Mouse (Mus musculus): ENCODE results near the gene Clstn2. TPM values are rescaled to one million over a fixed set of nuclear protein-coding genes. Genes with fewer than 3 reads are reported as not detected.

Gene Clstn2
- total and polyA plus RNA-seq, 3 experiments, result not detected

- dilution Hi-C loops (cut with MboI; ENCODE audit: extremely low pct_ligation_motif_present, extremely low pct_unique_long_range_greater_than_20kb, low sequenced_read_pairs), result no loop called here
- H3K4me1 ChIP-seq (ENCODE audit: control insufficient read depth in 1 of 2, insufficient read depth in 2 of 2), result no peaks in the 10 kb centered on the region
- H3K27ac ChIP-seq (ENCODE audit: insufficient read depth, low read depth), result no peak overlapping the region
- no peaks in the 10 kb centered on the region for H3K27me3 ChIP-seq (replicated peaks)
- no peak overlapping the region for H3K4me3 ChIP-seq (replicated peaks in 1 of 3; ENCODE audit: low read depth in 2 of 3, low read length in 2 of 3, poor library complexity in 1 of 3)
- in situ Hi-C loops (cut with MboI; ENCODE audit: low pct_ligation_motif_present, low pct_unique_long_range_greater_than_20kb, low sequenced_read_pairs), result no loop called here
- no peak for DNase-seq (ENCODE audit: extremely low read depth)
- peaks cover 80% of the 10 kb centered on the region for H3K9me3 ChIP-seq (replicated peaks; ENCODE audit: low read length)
- no peak overlapping the region for H3K9ac ChIP-seq (ENCODE audit: insufficient read depth, low read depth)
- no peak for TF ChIP-seq ZNF384 (IDR thresholded peaks at IDR 0.05; ENCODE audit: low read depth, low read length)
- TF ChIP-seq POLR2A (IDR thresholded peaks at IDR 0.05; ENCODE audit: low read depth, low read length), result no peak
- TF ChIP-seq SIN3A (IDR thresholded peaks at IDR 0.05; ENCODE audit: low read length), result no peak
- no peak for TF ChIP-seq EP300 (IDR thresholded peaks at IDR 0.05; ENCODE audit: low read length)
- TF ChIP-seq GABPA (IDR thresholded peaks at IDR 0.05; ENCODE audit: insufficient replicate concordance, low read depth, low read length), result no peak
- no peak for TF ChIP-seq UBTF (IDR thresholded peaks at IDR 0.05; ENCODE audit: low read depth, low read length)
- H3K79me2 ChIP-seq (replicated peaks; ENCODE audit: control insufficient read depth, extremely low read depth, insufficient read depth, poor library complexity, severe bottlenecking), result no peaks in the 10 kb centered on the region
- no peaks in the 10 kb centered on the region for H3K36me3 ChIP-seq (replicated peaks in 1 of 2; ENCODE audit: control insufficient read depth in 1 of 2, insufficient read depth in 1 of 2, low read length in 1 of 2)
- no peak overlapping the region for H3K4me2 ChIP-seq (ENCODE audit: insufficient read depth, low read depth, poor library complexity, severe bottlenecking)
Observed at GRCm38 (mm10) chr9:97610566-97610965, 422.4 kb downstream of the Clstn2 start.

- H3K4me1 ChIP-seq (ENCODE audit: control insufficient read depth in 1 of 2, insufficient read depth in 2 of 2), result no peaks in the 10 kb centered on the region
- no peak overlapping the region for H3K9ac ChIP-seq (ENCODE audit: insufficient read depth, low read depth)
- DNase-seq (ENCODE audit: extremely low read depth), result no peak
- no peak overlapping the region for H3K27ac ChIP-seq (ENCODE audit: insufficient read depth, low read depth)
- H3K36me3 ChIP-seq (replicated peaks in 1 of 2; ENCODE audit: control insufficient read depth in 1 of 2, insufficient read depth in 1 of 2, low read length in 1 of 2), result no peaks in the 10 kb centered on the region
- H3K27me3 ChIP-seq (replicated peaks), result no peaks in the 10 kb centered on the region
- H3K4me2 ChIP-seq (ENCODE audit: insufficient read depth, low read depth, poor library complexity, severe bottlenecking), result no peak overlapping the region
- no peak overlapping the region for H3K4me3 ChIP-seq (replicated peaks in 1 of 3; ENCODE audit: low read depth in 2 of 3, low read length in 2 of 3, poor library complexity in 1 of 3)
- no peaks in the 10 kb centered on the region for H3K79me2 ChIP-seq (replicated peaks; ENCODE audit: control insufficient read depth, extremely low read depth, insufficient read depth, poor library complexity, severe bottlenecking)
- dilution Hi-C loops (cut with MboI; ENCODE audit: extremely low pct_ligation_motif_present, extremely low pct_unique_long_range_greater_than_20kb, low sequenced_read_pairs), result no loop called here
- peaks cover 72% of the 10 kb centered on the region for H3K9me3 ChIP-seq (replicated peaks; ENCODE audit: low read length)
- no peak for TF ChIP-seq UBTF (IDR thresholded peaks at IDR 0.05; ENCODE audit: low read depth, low read length)
- TF ChIP-seq SMC3 (IDR thresholded peaks at IDR 0.05; ENCODE audit: low read depth, low read length), result no peak
- in situ Hi-C loops (cut with MboI; ENCODE audit: low pct_ligation_motif_present, low pct_unique_long_range_greater_than_20kb, low sequenced_read_pairs), result no loop called here
Observed at GRCm38 (mm10) chr9:97603729-97604128, 429.3 kb downstream of the Clstn2 start.

GRCm38 (mm10) chr9:97602476-97602875 is 430.5 kb downstream of the Clstn2 start:
- no peaks in the 10 kb centered on the region for H3K36me3 ChIP-seq (replicated peaks in 1 of 2; ENCODE audit: control insufficient read depth in 1 of 2, insufficient read depth in 1 of 2, low read length in 1 of 2)
- in situ Hi-C loops (cut with MboI; ENCODE audit: low pct_ligation_motif_present, low pct_unique_long_range_greater_than_20kb, low sequenced_read_pairs) (no loop called here), dilution Hi-C loops (cut with MboI; ENCODE audit: extremely low pct_ligation_motif_present, extremely low pct_unique_long_range_greater_than_20kb, low sequenced_read_pairs) (no loop called here)
- peaks cover 69% of the 10 kb centered on the region for H3K9me3 ChIP-seq (replicated peaks; ENCODE audit: low read length)
- no peak overlapping the region for H3K27ac ChIP-seq (ENCODE audit: insufficient read depth, low read depth)
- no peak overlapping the region for H3K4me2 ChIP-seq (ENCODE audit: insufficient read depth, low read depth, poor library complexity, severe bottlenecking)
- H3K79me2 ChIP-seq (replicated peaks; ENCODE audit: control insufficient read depth, extremely low read depth, insufficient read depth, poor library complexity, severe bottlenecking), result no peaks in the 10 kb centered on the region
- H3K4me3 ChIP-seq (replicated peaks in 1 of 3; ENCODE audit: low read depth in 2 of 3, low read length in 2 of 3, poor library complexity in 1 of 3), result no peak overlapping the region
- no peak overlapping the region for H3K9ac ChIP-seq (ENCODE audit: insufficient read depth, low read depth)
- TF ChIP-seq MEF2A (IDR thresholded peaks at IDR 0.05; ENCODE audit: borderline replicate concordance, low read depth, low read length), result no peak
- no peak for TF ChIP-seq EP300 (IDR thresholded peaks at IDR 0.05; ENCODE audit: low read length)
- TF ChIP-seq CHD1 (IDR thresholded peaks at IDR 0.05; ENCODE audit: low read depth, low read length), result no peak
- TF ChIP-seq RCOR1 (conservative IDR thresholded peaks at IDR 0.05; ENCODE audit: low read depth, low read length), result no peak
- no peak for TF ChIP-seq POLR2A (IDR thresholded peaks at IDR 0.05; ENCODE audit: low read depth, low read length)
- no peak for TF ChIP-seq MYC (IDR thresholded peaks at IDR 0.05; ENCODE audit: low read depth, low read length)
- no peak for TF ChIP-seq SIN3A (IDR thresholded peaks at IDR 0.05; ENCODE audit: low read length)
- no peak for TF ChIP-seq NELFE (IDR thresholded peaks at IDR 0.05; ENCODE audit: low read depth, low read length)
- TF ChIP-seq USF2 (conservative IDR thresholded peaks at IDR 0.05; ENCODE audit: low read depth, low read length), result no peak
- no peak for TF ChIP-seq E2F4 (IDR thresholded peaks at IDR 0.05; ENCODE audit: insufficient replicate concordance, low read depth, low read length)
- no peak for TF ChIP-seq MAX (IDR thresholded peaks at IDR 0.05; ENCODE audit: low read length)
- TF ChIP-seq ZNF384 (IDR thresholded peaks at IDR 0.05; ENCODE audit: low read depth, low read length), result no peak
- H3K4me1 ChIP-seq (ENCODE audit: control insufficient read depth in 1 of 2, insufficient read depth in 2 of 2), result no peaks in the 10 kb centered on the region
- DNase-seq (ENCODE audit: extremely low read depth), result no peak
- no peaks in the 10 kb centered on the region for H3K27me3 ChIP-seq (replicated peaks)

Data from CH12.LX (cell line).